Mouse (Mus musculus): ENCODE measurements around the gene Gm21708. TPM values are rescaled to one million over a fixed set of nuclear protein-coding genes. Genes with fewer than 3 reads are reported as not detected.
"Not testable (repeated sequence)": the region's sequence is repeated elsewhere in the genome, so short reads cannot be mapped to it uniquely, and the experiment has no call there.

Gm21708 gene
- polyA plus RNA-seq (2015; fragmentation: Nextera tagmentation; extraction: Ambion mirVana): not detected in 2 replicates

- not testable (repeated sequence) for H3K4me2 ChIP-seq (replicated peaks; ENCODE audit: low read depth); H3K27ac ChIP-seq (ENCODE audit: low read depth, low read length); H3K9me3 ChIP-seq (ENCODE audit: control insufficient read depth); H3K27me3 ChIP-seq (replicated peaks; ENCODE audit: control insufficient read depth, insufficient read depth, low read length); H3K36me3 ChIP-seq (ENCODE audit: control insufficient read depth, insufficient read depth); H3K4me1 ChIP-seq (replicated peaks; ENCODE audit: control insufficient read depth, insufficient read depth, low read length); H3K9ac ChIP-seq (ENCODE audit: low read depth, low read length); H3K4me3 ChIP-seq (ENCODE audit: low read depth, low read length); ATAC-seq
- no CpG with 5 or more reads among the region's 9 CpGs for WGBS
These were observed at the start of gene Gm21708, which contains the start of gene Gm21704 for GRCm38 (mm10) chrY:3410067-3410466. TSS of gene Gm21708 (minus strand) at chrY:3410167. TSS of gene Gm21704 (minus strand) at chrY:3410167.

Other genes starting within 250 kb of the Gm21708 start
- gene Gm21677, start 103.7 kb downstream of the Gm21708 start, polyA plus RNA-seq (2015; fragmentation: Nextera tagmentation; extraction: Ambion mirVana): not detected in 2 replicates
- gene Gm21693, start 64.8 kb downstream of the Gm21708 start, polyA plus RNA-seq (2015; fragmentation: Nextera tagmentation; extraction: Ambion mirVana): not detected in 2 replicates
- gene Gm21704, start within 50 bp of the Gm21708 start, polyA plus RNA-seq (2015; fragmentation: Nextera tagmentation; extraction: Ambion mirVana): not detected in 2 replicates

All from intestine, postnatal 0 days (tissue).